Mouse (Mus musculus) stomach, postnatal 0 days (tissue): ENCODE measurements around the gene Kremen1.

Experiments
- CTCF ChIP-seq: IDR thresholded peaks from 2 replicates; pipeline ENCODE4 v1.5.1; 2016; ENCODE audit warnings: antibody characterized with exemption, low read depth, mild to moderate bottlenecking, moderate library complexity
- EP300 ChIP-seq: optimal IDR thresholded peaks from 2 replicates; pipeline ENCODE3; 2016; ENCODE audit warnings: antibody characterized with exemption

DNA sequence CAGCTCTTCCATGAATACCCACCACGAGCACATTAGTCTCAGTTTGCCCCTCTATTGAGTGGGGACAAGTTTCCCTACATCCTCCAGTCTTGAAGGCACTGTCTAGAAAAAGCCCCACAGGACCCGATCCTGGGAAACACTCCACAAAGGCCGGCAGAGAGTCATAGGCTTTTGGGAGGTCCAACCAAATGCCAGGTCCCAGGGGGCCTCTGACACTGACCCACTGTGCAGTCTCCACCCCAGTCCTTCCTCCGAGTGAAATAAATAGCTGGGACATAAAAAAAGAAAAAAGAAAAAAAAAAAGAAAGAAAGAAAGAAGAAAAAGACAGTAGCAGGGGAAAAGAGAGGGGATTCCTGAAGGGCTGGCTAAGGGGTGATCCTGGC, 110.1 kb downstream of the Kremen1 start:
- no peak for TF ChIP-seq CTCF
- TF ChIP-seq EP300, result no peak
